Mouse (Mus musculus): Measurements from ENCODE around the gene Cntnap2.

Cntnap2 gene

DNA sequence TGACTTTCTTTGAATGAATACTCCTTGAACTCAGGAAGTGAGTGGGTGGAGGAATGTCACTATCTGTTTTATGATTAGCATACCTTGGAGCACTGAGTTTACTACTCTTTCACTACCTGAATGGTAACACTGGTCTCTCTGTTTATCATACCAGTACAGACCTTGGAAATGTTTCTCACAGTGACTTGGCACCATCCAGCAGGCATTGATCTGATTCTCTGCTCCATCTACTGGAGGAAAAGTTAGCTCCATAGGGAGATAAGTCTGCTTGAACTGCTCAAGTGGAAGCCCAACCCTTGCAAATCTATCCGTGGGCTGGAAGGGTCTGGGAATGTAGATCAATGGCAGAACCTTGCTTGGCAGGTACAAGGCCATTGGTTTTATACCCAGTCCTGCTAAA, 2235.3 kb downstream of the Cntnap2 start:
- DNase-seq (ENCODE audit: low spot score in 2 of 2), result no peak

DNA sequence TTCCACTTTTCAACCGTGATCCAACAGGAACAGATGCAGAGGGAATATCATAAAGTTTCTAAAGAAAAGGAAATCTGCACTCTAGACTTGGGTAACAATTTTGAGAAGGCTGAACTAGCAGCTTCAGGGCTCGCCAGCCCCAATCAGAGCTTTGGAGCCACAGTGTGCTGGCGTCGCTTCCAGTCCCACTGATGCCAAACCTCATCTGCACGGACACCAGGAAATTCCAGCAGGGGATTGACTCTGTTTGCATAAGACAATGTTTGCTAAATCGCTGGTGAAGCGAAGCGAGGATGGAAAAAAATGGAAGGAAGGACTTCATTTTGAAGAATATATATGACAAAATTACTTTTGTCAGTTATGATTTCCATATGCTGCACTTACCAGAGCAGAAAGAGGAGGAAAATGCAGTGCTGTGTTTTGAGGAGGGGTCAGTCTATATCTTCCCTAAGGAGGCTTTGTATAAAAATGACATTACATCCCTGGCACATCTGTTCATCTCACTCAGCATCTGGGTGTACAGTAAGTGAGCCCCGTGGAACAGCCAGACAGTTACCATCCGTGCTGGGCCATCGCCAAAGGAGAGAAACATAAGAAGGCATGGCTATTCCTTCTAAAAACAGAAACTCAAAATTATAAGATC, 2245.8 kb downstream of the Cntnap2 start:
- no peak for DNase-seq (ENCODE audit: low spot score in 2 of 2)

DNA sequence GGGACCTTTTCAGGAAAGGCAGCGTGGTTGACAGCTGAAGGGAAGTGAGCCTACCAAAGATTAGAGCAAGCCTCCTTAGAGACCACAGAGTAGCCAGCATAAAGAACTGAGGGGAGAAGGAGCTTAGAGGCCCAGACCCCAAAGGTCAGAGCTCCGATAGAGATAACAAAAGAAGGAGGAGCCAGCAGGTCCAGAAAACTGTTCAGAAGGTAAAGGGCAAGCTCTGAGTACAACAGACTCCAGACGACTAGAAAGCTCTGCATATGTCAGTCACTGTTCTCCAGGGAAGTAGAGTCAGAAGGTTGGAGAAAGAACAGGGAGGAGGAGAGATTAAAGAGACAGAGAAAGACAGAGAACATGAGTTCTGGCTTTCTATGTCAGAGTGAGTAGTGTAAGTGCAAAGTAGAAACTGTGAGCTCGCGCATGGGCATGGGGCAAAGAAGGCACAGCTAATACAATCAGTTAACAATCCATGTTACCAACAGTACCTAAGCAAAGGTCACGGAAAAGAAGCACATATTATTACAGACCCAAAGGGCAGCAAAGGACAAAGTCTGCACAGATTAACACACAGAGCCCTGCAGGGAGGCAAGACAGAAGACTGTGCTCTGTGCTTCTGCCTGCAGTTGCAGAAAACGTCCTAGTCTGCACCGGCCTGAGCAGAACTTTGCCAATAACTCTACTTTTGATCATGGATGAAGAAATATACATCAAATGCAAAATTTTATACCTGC, 2247.1 kb downstream of the Cntnap2 start:
- no peak for DNase-seq (ENCODE audit: low spot score in 2 of 2)

DNA sequence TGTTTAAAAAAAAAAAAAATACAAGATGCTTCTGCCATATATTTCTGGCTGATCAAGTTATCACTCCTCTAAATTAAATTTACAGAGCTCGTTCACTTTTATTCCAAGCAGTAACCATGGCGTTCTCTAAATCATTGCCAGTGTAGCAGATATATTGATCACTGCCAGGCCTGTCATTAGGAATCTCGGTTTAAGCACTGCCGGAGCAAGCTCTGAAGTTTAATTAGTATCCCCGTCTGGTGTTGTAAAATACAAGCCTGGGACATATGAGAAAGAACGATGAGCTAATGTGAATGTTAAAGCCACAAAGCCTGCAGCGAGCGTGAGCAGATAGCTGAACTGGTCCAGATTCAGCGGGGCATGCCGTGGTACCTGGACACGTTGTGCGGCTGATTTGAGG, 2247.8 kb downstream of the Cntnap2 start:
- DNase-seq (ENCODE audit: low spot score in 2 of 2), result no peak

- DNase-seq (ENCODE audit: low spot score in 2 of 2), result no peak
Observed at GRCm38 (mm10) chr6:47314507-47315334, 2255.6 kb downstream of the Cntnap2 start.

GRCm38 (mm10) chr6:47315454-47315853, 2256.3 kb downstream of the Cntnap2 start:
- DNase-seq (ENCODE audit: low spot score in 2 of 2), result no peak

GRCm38 (mm10) chr6:47317253-47317652, 2258.1 kb downstream of the Cntnap2 start:
- DNase-seq (ENCODE audit: low spot score in 2 of 2), result no peak

- no peak for DNase-seq (ENCODE audit: low spot score in 2 of 2)
Observed at GRCm38 (mm10) chr6:47318705-47319104, 2259.5 kb downstream of the Cntnap2 start.

DNA sequence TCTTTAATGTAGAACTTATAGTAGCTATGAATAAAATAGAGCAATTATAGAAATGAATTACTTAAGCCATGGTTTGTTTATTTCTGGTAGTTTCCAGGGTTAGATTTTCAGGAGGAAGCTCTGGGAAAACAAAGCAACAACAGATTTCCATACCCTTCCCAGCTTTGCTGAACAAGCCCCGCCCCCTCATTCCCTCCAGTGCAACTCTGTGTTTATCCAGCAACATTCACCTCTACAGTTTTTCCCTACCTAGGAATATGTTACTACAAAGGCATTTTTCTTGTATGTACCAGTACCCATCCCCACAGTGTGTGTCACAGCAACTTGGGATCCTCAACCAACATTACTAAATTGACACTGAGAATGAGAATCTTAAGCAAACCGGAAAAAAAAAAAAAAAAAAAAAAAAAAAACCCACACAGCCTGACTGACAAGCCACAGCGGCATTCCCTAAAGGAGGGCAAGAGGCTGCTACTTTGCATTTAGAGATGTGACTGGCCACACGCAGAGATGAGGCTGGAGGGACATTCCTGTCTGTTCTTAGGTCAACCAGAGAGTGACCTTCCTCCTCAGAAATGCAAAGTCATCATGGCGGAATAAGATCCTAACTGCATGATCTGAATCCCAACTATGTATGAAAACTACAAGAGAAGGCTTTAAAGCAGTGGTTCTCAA, 2260.3 kb downstream of the Cntnap2 start:
- no peak for DNase-seq (ENCODE audit: low spot score in 2 of 2)

- DNase-seq (ENCODE audit: low spot score in 2 of 2), result no peak
Observed at GRCm38 (mm10) chr6:47323169-47323835, 2264.1 kb downstream of the Cntnap2 start.

- DNase-seq (ENCODE audit: low spot score in 2 of 2), result no peak
Observed at GRCm38 (mm10) chr6:47323886-47324285, 2264.7 kb downstream of the Cntnap2 start.

- DNase-seq (ENCODE audit: low spot score in 2 of 2), result no peak
Observed at GRCm38 (mm10) chr6:47328281-47328680, 2269.1 kb downstream of the Cntnap2 start.

DNA sequence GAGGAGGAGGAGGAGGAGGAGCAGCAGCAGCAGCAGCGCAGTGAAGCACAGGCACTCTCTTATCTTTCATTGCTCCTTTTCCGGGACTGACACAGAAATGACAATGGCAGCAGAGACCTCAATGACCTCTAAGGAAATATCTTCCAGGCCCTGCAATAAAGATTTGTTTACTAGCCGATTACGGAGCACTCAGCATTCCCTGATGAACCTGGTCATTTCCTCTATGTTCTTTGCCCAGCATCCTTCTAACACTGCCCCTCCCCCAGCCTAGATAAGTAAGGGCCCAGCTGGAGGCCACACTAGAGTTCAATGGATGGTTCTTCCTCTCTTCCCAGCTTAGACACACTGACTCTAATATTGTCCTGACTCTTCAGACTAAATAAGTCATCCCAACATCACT, 2270.1 kb downstream of the Cntnap2 start:
- no peak for DNase-seq (ENCODE audit: low spot score in 2 of 2)

- DNase-seq (ENCODE audit: low spot score in 2 of 2), result no peak
Observed at GRCm38 (mm10) chr6:47333016-47333415, 2273.9 kb downstream of the Cntnap2 start.

- no peak for DNase-seq (ENCODE audit: low spot score in 2 of 2)
Observed at GRCm38 (mm10) chr6:47334377-47334776, 2275.2 kb downstream of the Cntnap2 start.

- DNase-seq (ENCODE audit: low spot score in 2 of 2), result no peak
Observed at GRCm38 (mm10) chr6:47337300-47337699, 2278.1 kb downstream of the Cntnap2 start.

- DNase-seq (ENCODE audit: low spot score in 2 of 2), result no peak
Observed at GRCm38 (mm10) chr6:47338113-47338512, 2279.0 kb downstream of the Cntnap2 start.

DNA sequence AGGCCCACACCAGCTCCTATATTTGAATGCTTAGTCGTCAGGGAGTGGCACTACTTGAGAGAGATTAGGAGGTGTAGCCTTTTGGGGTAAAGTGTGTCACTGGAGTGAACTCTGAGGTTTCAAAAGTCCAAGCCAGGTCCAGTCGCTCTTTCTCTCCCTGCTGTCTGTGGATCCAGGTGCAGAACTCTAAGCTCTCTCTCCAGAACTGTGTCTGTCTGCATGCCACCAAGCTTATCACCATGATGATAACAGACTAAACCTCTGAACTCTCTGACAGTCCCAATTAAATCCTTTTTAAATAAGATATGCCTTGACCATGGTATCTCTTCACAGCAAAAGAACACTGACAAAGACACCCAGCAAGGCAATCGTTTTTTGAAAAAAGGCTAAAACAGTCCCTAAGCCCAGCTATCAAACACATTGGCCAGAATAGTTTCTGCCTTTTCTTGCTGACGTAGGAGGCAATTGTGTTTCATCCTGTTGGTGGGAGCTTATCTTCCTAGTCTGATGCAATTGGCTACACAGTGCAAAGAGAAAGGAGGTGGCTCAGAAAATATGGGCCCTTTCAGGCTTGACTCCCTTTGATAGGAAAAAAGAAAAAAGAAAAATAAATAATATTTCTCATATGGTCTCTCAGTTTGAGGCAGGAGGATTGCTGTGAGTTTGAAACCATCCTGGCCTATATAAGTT, 2281.8 kb downstream of the Cntnap2 start:
- DNase-seq (ENCODE audit: low spot score in 2 of 2), result no peak

- no peak for DNase-seq (ENCODE audit: low spot score in 2 of 2)
Observed at GRCm38 (mm10) chr6:47341503-47341884, 2282.3 kb downstream of the Cntnap2 start.

- no peak for DNase-seq (ENCODE audit: low spot score in 2 of 2)
Observed at GRCm38 (mm10) chr6:47343245-47343644, 2284.1 kb downstream of the Cntnap2 start.

DNA sequence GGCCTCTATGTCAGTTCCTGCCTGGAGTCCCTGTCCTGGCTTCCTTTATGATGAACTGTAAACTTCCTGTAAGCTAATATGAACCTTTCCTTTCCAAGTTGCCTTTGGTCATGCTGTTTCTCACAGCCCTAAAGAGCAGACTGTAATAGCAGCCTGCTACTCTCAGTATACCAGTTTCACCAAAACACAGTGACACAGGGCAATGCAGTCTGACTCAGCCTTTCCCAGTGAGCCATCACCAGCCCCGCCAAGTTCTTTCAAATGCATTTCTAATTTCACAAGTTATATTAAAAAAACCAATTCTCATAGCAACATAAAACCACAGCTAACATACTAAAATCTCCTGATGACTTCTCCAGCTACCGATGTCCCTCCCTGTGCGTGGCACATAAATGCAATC, 2285.5 kb downstream of the Cntnap2 start:
- no peak for DNase-seq (ENCODE audit: low spot score in 2 of 2)

Data from spleen, postnatal 4 days (tissue).